Mouse (Mus musculus): ENCODE data around the gene Cyfip2.

DNA sequence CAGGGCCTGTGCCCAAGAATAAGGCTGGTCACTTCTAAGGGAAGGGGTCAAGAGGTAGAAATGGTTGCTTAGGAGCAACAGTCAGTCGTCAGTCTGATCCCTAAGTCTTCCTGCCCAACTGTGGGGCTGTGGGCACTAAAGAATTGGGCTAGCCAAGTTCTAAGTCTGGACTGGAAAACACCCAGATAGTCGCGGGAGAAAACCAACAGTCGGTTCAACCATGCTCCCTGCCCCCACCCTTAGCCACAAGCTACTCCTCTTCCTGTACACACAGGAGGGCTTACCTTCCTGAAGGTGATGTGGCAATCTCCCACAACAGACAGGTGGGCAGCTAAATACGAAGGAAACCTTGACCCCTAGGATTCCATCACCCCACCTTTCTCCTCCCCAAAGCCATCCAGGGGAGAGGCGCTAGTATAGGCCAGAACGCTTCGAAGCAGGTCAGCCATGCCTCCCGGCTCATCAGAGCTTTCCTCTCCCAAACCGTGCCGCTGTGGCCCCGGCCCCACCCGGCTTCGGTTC lies 1.4 kb downstream of the Cyfip2 start:
- TF ChIP-seq CTCF (IDR thresholded peaks at IDR 0.05; ENCODE audit: low read depth, low read length) (no peak), POLR2A (IDR thresholded peaks at IDR 0.05; ENCODE audit: insufficient read depth, low read length) (no peak), EP300 (IDR thresholded peaks at IDR 0.05; ENCODE audit: insufficient read depth, low read depth, low read length) (no peak)
